Mouse (Mus musculus) hindbrain, embryonic 11.5 days (tissue): ENCODE measurements around the gene Ago3. TPM values are rescaled to one million over a fixed set of nuclear protein-coding genes. Genes with fewer than 3 reads are reported as not detected.
A peak's percentile ranks its signal among the peaks of the same experiment; 100 is the strongest.

Experiments
- ATAC-seq: fragments of 200-750 bp; cut with Nextera tagmentation; 2 replicates; pipeline ENCODE4 v1.8.0; 2017; ENCODE audit warnings: mild to moderate bottlenecking, moderate TSS enrichment, moderate library complexity; ENCODE audit not compliant: low FRiP score
- DNase-seq: peaks from one replicate; pipeline ENCODE4 v3.0.0-alpha.2; 2015; ENCODE audit warnings: low spot score
- H3K27ac ChIP-seq: fragments of 300-500 bp; sonication (generic); 2 replicates; pipeline ENCODE4 v1.5.1; 2014; ENCODE audit warnings: mild to moderate bottlenecking, low read depth, low read length
- H3K27me3 ChIP-seq: fragments of 300-500 bp; sonication (generic); 2 replicates; pipeline ENCODE4 v1.6.1; 2014; ENCODE audit warnings: mild to moderate bottlenecking, low read length, moderate library complexity, mixed read lengths; ENCODE audit not compliant: control insufficient read depth, insufficient read depth
- H3K36me3 ChIP-seq: fragments of 300-500 bp; sonication (generic); 2 replicates; pipeline ENCODE4 v1.6.1; 2014; ENCODE audit warnings: mild to moderate bottlenecking, low read length, moderate library complexity, mixed read lengths; ENCODE audit not compliant: control insufficient read depth, insufficient read depth
- H3K4me1 ChIP-seq: fragments of 300-500 bp; sonication (generic); replicated peaks from 2 replicates; pipeline ENCODE4 v1.6.1; 2014; ENCODE audit warnings: low read length, mixed read lengths; ENCODE audit not compliant: control insufficient read depth, insufficient read depth
- H3K4me2 ChIP-seq: fragments of 300-500 bp; sonication (generic); replicated peaks from 2 replicates; pipeline ENCODE4 v1.6.1; 2014; ENCODE audit warnings: mild to moderate bottlenecking, low read depth, low read length
- H3K4me3 ChIP-seq: fragments of 300-500 bp; sonication (generic); 2 replicates; pipeline ENCODE4 v1.5.1; 2014; ENCODE audit warnings: low read depth, low read length
- H3K9ac ChIP-seq: fragments of 300-500 bp; sonication (generic); 2 replicates; pipeline ENCODE4 v1.6.1; 2014; ENCODE audit warnings: low read depth, low read length
- H3K9me3 ChIP-seq: fragments of 300-500 bp; sonication (generic); 2 replicates; pipeline ENCODE4 v1.6.1; 2016; ENCODE audit warnings: low read length; ENCODE audit not compliant: control insufficient read depth
- WGBS: fragments of 180-500 bp; shearing (Covaris S2); extraction: QIAGEN DNeasy Blood & Tissue Kit; methylation state at CpG from one replicate; pipeline ENCODE4 v1.1.7; 2014; 5-methylcytosine and 5-hydroxymethylcytosine counted together
- polyA plus RNA-seq: library from polyadenylated mRNA; unstranded; fragments of >200 nt; fragmentation: Nextera tagmentation; extraction: Ambion mirVana; gene quantifications from 2 replicates; pipeline ENCODE4 v1.2.1, GENCODE M21; 2014

Ago3 gene
- polyA plus RNA-seq, 1 experiment from 2014 or later = 16.1 TPM

GRCm38 (mm10) chr4:126321854-126322511, 107.4 kb downstream of the Ago3 start:
- peaks cover 8% of the 10 kb centered on the region for H3K27me3 ChIP-seq
- peak; percentile 65 for ATAC-seq
- peaks cover 8% of the 10 kb centered on the region for H3K36me3 ChIP-seq
- no peaks in the 10 kb centered on the region for H3K9me3 ChIP-seq
- WGBS = 56% methylated on average over 28 of the region's 28 CpGs
- no peaks in the 10 kb centered on the region for H3K4me1 ChIP-seq
- DNase-seq = no peak
- no peak overlapping the region for H3K9ac ChIP-seq
- 0 out of 2 replicates have a peak overlapping the region, but pooled peaks have one; percentile 9 for H3K4me2 ChIP-seq
- peak overlapping the region; percentile 92 for H3K4me3 ChIP-seq
- H3K27ac ChIP-seq = no peak overlapping the region

- Histone ChIP-seq H3K4me2 (peak within 1 kb of the TSS; percentile 92), H3K27me3 (peaks cover 8% of the 10 kb centered on the region), H3K9ac (peak within 1 kb of the TSS; percentile 80), H3K36me3 (peaks cover 11% of the 10 kb centered on the region), H3K4me3 (peak within 1 kb of the TSS; percentile 92), H3K9me3 (no peaks in the 10 kb centered on the region), H3K4me1 (no peaks in the 10 kb centered on the region), H3K27ac (peak within 1 kb of the TSS; percentile 74; the same call in 1 of the 2 replicates)
- whole genome bisulfite sequencing = under 1% methylated on average over 66 of the region's 80 CpGs
- DNase-seq (peak; percentile 100), ATAC-seq (peak; percentile 76)
Observed at GRCm38 (mm10) chr4:126321111-126321853, 108.1 kb downstream of the Ago3 start, which contains the start of gene Adprhl2. Adprhl2 (minus strand) TSS chr4:126321703.

GRCm38 (mm10) chr4:126319806-126320205, 109.5 kb downstream of the Ago3 start:
- ATAC-seq (no peak), DNase-seq (no peak)
- no peak overlapping the region for H3K4me2 ChIP-seq
- no peaks in the 10 kb centered on the region for H3K4me1 ChIP-seq
- H3K27ac ChIP-seq = no peak overlapping the region
- 92% methylated on average over 6 of the region's 6 CpGs for WGBS
- no peak overlapping the region for H3K9ac ChIP-seq
- no peak overlapping the region; the same call in 1 of the 2 replicates for H3K4me3 ChIP-seq
- H3K36me3 ChIP-seq = peaks cover 15% of the 10 kb centered on the region
- peaks cover 3% of the 10 kb centered on the region for H3K27me3 ChIP-seq
- H3K9me3 ChIP-seq = no peaks in the 10 kb centered on the region

GRCm38 (mm10) chr4:126316443-126317040, 112.8 kb downstream of the Ago3 start:
- Histone ChIP-seq H3K4me2 (no peak overlapping the region), H3K4me1 (no peaks in the 10 kb centered on the region), H3K36me3 (peaks cover 15% of the 10 kb centered on the region), H3K27me3 (no peaks in the 10 kb centered on the region), H3K4me3 (no peak overlapping the region), H3K9me3 (no peaks in the 10 kb centered on the region), H3K27ac (no peak overlapping the region), H3K9ac (no peak overlapping the region)
- WGBS = 94% methylated on average over 13 of the region's 13 CpGs
- ATAC-seq = no peak
- DNase-seq = no peak

- 45% methylated on average over 5 of the region's 5 CpGs for whole genome bisulfite sequencing
- Histone ChIP-seq H3K27me3 (no peaks in the 10 kb centered on the region), H3K4me1 (no peaks in the 10 kb centered on the region), H3K4me3 (no peak overlapping the region), H3K27ac (no peak overlapping the region), H3K4me2 (no peak overlapping the region), H3K36me3 (peaks cover 15% of the 10 kb centered on the region), H3K9me3 (no peaks in the 10 kb centered on the region), H3K9ac (no peak overlapping the region)
- ATAC-seq (no peak), DNase-seq (no peak)
Observed at GRCm38 (mm10) chr4:126315931-126316330, 113.4 kb downstream of the Ago3 start.

GRCm38 (mm10) chr4:126314393-126314792, 115.0 kb downstream of the Ago3 start:
- Histone ChIP-seq H3K36me3 (peaks cover 15% of the 10 kb centered on the region), H3K27me3 (no peaks in the 10 kb centered on the region), H3K27ac (0 out of 2 replicates have a peak overlapping the region, but pooled peaks have one; percentile 17), H3K9ac (no peak overlapping the region), H3K4me3 (no peak overlapping the region), H3K9me3 (no peaks in the 10 kb centered on the region), H3K4me2 (no peak overlapping the region), H3K4me1 (no peaks in the 10 kb centered on the region)
- DNase-seq (no peak), ATAC-seq (no peak)
- 51% methylated on average over 10 of the region's 10 CpGs for WGBS

- Histone ChIP-seq H3K4me3 (no peak overlapping the region), H3K27me3 (no peaks in the 10 kb centered on the region), H3K9ac (no peak overlapping the region), H3K4me1 (no peaks in the 10 kb centered on the region), H3K27ac (0 out of 2 replicates have a peak overlapping the region, but pooled peaks have one; percentile 10), H3K36me3 (peaks cover 13% of the 10 kb centered on the region), H3K4me2 (no peak overlapping the region), H3K9me3 (no peaks in the 10 kb centered on the region)
- ATAC-seq = no peak
- DNase-seq = no peak
- 38% methylated on average over 5 of the region's 5 CpGs for WGBS
Observed at GRCm38 (mm10) chr4:126313202-126313601, 116.2 kb downstream of the Ago3 start.

- H3K4me2 ChIP-seq = no peak overlapping the region
- no peaks in the 10 kb centered on the region for H3K4me1 ChIP-seq
- peaks cover 7% of the 10 kb centered on the region for H3K36me3 ChIP-seq
- 88% methylated on average over 16 of the region's 16 CpGs for WGBS
- DNase-seq (no peak), ATAC-seq (no peak)
- H3K9ac ChIP-seq = no peak overlapping the region
- H3K4me3 ChIP-seq = no peak overlapping the region
- H3K27ac ChIP-seq = no peak overlapping the region
- H3K27me3 ChIP-seq = no peaks in the 10 kb centered on the region
- H3K9me3 ChIP-seq = no peaks in the 10 kb centered on the region
Observed at GRCm38 (mm10) chr4:126311566-126312200, 117.7 kb downstream of the Ago3 start.
